Mouse (Mus musculus): ENCODE measurements around the gene Gadd45g. TPM values are rescaled to one million over a fixed set of nuclear protein-coding genes. Genes with fewer than 3 reads are reported as not detected.
A peak's percentile ranks its signal among the peaks of the same experiment; 100 is the strongest.

The Gadd45g gene
- total and polyA plus RNA-seq, 2 experiments from 2014 or later = 30.4 to 46.6 TPM

GRCm38 (mm10) chr13:51872252-51872962 lies 25.9 kb downstream of the Gadd45g start:
- Histone ChIP-seq H3K27ac (ENCODE audit: low read depth) (no peak overlapping the region), H3K9ac (replicated peaks; ENCODE audit: low read depth, low read length) (no peak overlapping the region), H3K9me3 (replicated peaks; ENCODE audit: control insufficient read depth, low read length) (no peaks in the 10 kb centered on the region), H3K27me3 (ENCODE audit: control insufficient read depth, insufficient read depth, low read length) (no peaks in the 10 kb centered on the region), H3K4me1 (ENCODE audit: control insufficient read depth, insufficient read depth) (peaks cover 14% of the 10 kb centered on the region), H3K36me3 (replicated peaks; ENCODE audit: control insufficient read depth, insufficient read depth, low read length) (no peaks in the 10 kb centered on the region), H3K4me3 (ENCODE audit: low read depth, low read length) (no peak overlapping the region), H3K4me2 (ENCODE audit: low read depth, low read length) (no peak overlapping the region)
- DNase-seq (ENCODE audit: low spot score) (no peak), ATAC-seq (ENCODE audit: insufficient read depth, low read depth) (no peak)
- TF ChIP-seq CTCF (IDR thresholded peaks at IDR 0.05; ENCODE audit: low read depth) = no peak
- no peak for TF ChIP-seq EP300 (IDR thresholded peaks at IDR 0.05; ENCODE audit: low read depth)
- 85% methylated on average over 9 of the region's 9 CpGs for WGBS

GRCm38 (mm10) chr13:51872963-51873514 lies 26.6 kb downstream of the Gadd45g start:
- 89% methylated on average over 9 of the region's 9 CpGs for WGBS
- Histone ChIP-seq H3K4me3 (ENCODE audit: low read depth, low read length) (no peak overlapping the region), H3K36me3 (replicated peaks; ENCODE audit: control insufficient read depth, insufficient read depth, low read length) (no peaks in the 10 kb centered on the region), H3K9ac (replicated peaks; ENCODE audit: low read depth, low read length) (no peak overlapping the region), H3K27me3 (ENCODE audit: control insufficient read depth, insufficient read depth, low read length) (no peaks in the 10 kb centered on the region), H3K4me2 (ENCODE audit: low read depth, low read length) (no peak overlapping the region), H3K9me3 (replicated peaks; ENCODE audit: control insufficient read depth, low read length) (no peaks in the 10 kb centered on the region), H3K27ac (ENCODE audit: low read depth) (no peak overlapping the region), H3K4me1 (ENCODE audit: control insufficient read depth, insufficient read depth) (peaks cover 13% of the 10 kb centered on the region)
- TF ChIP-seq EP300 (IDR thresholded peaks at IDR 0.05; ENCODE audit: low read depth) (no peak), CTCF (IDR thresholded peaks at IDR 0.05; ENCODE audit: low read depth) (no peak)
- DNase-seq (ENCODE audit: low spot score) (no peak), ATAC-seq (ENCODE audit: insufficient read depth, low read depth) (no peak)

GRCm38 (mm10) chr13:51873786-51874185 lies 27.3 kb downstream of the Gadd45g start:
- DNase-seq (ENCODE audit: low spot score) (no peak), ATAC-seq (ENCODE audit: insufficient read depth, low read depth) (no peak)
- TF ChIP-seq CTCF (IDR thresholded peaks at IDR 0.05; ENCODE audit: low read depth) (no peak), EP300 (IDR thresholded peaks at IDR 0.05; ENCODE audit: low read depth) (no peak)
- H3K27me3 ChIP-seq (ENCODE audit: control insufficient read depth, insufficient read depth, low read length) = no peaks in the 10 kb centered on the region
- no peak overlapping the region for H3K4me3 ChIP-seq (ENCODE audit: low read depth, low read length)
- no peak overlapping the region for H3K4me2 ChIP-seq (ENCODE audit: low read depth, low read length)
- WGBS = 84% methylated on average over 5 of the region's 5 CpGs
- no peak overlapping the region for H3K9ac ChIP-seq (replicated peaks; ENCODE audit: low read depth, low read length)
- no peaks in the 10 kb centered on the region for H3K36me3 ChIP-seq (replicated peaks; ENCODE audit: control insufficient read depth, insufficient read depth, low read length)
- peaks cover 12% of the 10 kb centered on the region for H3K4me1 ChIP-seq (ENCODE audit: control insufficient read depth, insufficient read depth)
- H3K27ac ChIP-seq (ENCODE audit: low read depth) = no peak overlapping the region
- no peaks in the 10 kb centered on the region for H3K9me3 ChIP-seq (replicated peaks; ENCODE audit: control insufficient read depth, low read length)

- Histone ChIP-seq H3K9me3 (replicated peaks; ENCODE audit: control insufficient read depth, low read length) (no peaks in the 10 kb centered on the region), H3K27me3 (ENCODE audit: control insufficient read depth, insufficient read depth, low read length) (no peaks in the 10 kb centered on the region), H3K9ac (replicated peaks; ENCODE audit: low read depth, low read length) (no peak overlapping the region), H3K27ac (ENCODE audit: low read depth) (no peak overlapping the region), H3K4me1 (ENCODE audit: control insufficient read depth, insufficient read depth) (peaks cover 25% of the 10 kb centered on the region), H3K4me3 (ENCODE audit: low read depth, low read length) (no peak overlapping the region), H3K4me2 (ENCODE audit: low read depth, low read length) (no peak overlapping the region), H3K36me3 (replicated peaks; ENCODE audit: control insufficient read depth, insufficient read depth, low read length) (no peaks in the 10 kb centered on the region)
- DNase-seq (ENCODE audit: low spot score) (no peak), ATAC-seq (ENCODE audit: insufficient read depth, low read depth) (no peak)
- 73% methylated on average over 12 of the region's 12 CpGs for WGBS
- TF ChIP-seq CTCF (IDR thresholded peaks at IDR 0.05; ENCODE audit: low read depth) (no peak), EP300 (IDR thresholded peaks at IDR 0.05; ENCODE audit: low read depth) (no peak)
These were observed 29.7 kb downstream of the Gadd45g start for GRCm38 (mm10) chr13:51876131-51876530.

GRCm38 (mm10) chr13:51878806-51879205 lies 32.3 kb downstream of the Gadd45g start:
- ATAC-seq (ENCODE audit: insufficient read depth, low read depth) (peak; percentile 24; the same call in 1 of the 2 replicates), DNase-seq (ENCODE audit: low spot score) (peak; percentile 59)
- Histone ChIP-seq H3K27ac (ENCODE audit: low read depth) (peak overlapping the region; percentile 73), H3K4me2 (ENCODE audit: low read depth, low read length) (no peak overlapping the region), H3K36me3 (replicated peaks; ENCODE audit: control insufficient read depth, insufficient read depth, low read length) (no peaks in the 10 kb centered on the region), H3K9ac (replicated peaks; ENCODE audit: low read depth, low read length) (no peak overlapping the region), H3K4me1 (ENCODE audit: control insufficient read depth, insufficient read depth) (peaks cover 39% of the 10 kb centered on the region), H3K27me3 (ENCODE audit: control insufficient read depth, insufficient read depth, low read length) (no peaks in the 10 kb centered on the region), H3K4me3 (ENCODE audit: low read depth, low read length) (no peak overlapping the region), H3K9me3 (replicated peaks; ENCODE audit: control insufficient read depth, low read length) (no peaks in the 10 kb centered on the region)
- WGBS = 13% methylated on average over 8 of the region's 8 CpGs
- no peak for TF ChIP-seq CTCF (IDR thresholded peaks at IDR 0.05; ENCODE audit: low read depth)
- TF ChIP-seq EP300 (IDR thresholded peaks at IDR 0.05; ENCODE audit: low read depth) = 0 out of 2 replicates have a peak, but pooled peaks have one; percentile 47

All from heart, postnatal 0 days (tissue).